Mouse (Mus musculus) left cerebral cortex, adult 2 months (tissue): ENCODE data around the gene Sntb2. TPM values are rescaled to one million over a fixed set of nuclear protein-coding genes. Genes with fewer than 3 reads are reported as not detected.
"Not testable (repeated sequence)": the region's sequence is repeated elsewhere in the genome, so short reads cannot be mapped to it uniquely, and the experiment has no call there.

Source experiments
- DNase-seq, 2 experiments: peaks; one replicate each; pipeline ENCODE4 v3.0.0; 2021 to 2022; ENCODE audit warnings: low spot score in 2 of 2, mixed read lengths in 1 of 2; ENCODE audit errors: extremely low spot score in 1 of 2
- H3K27ac ChIP-seq: fragments of 200-600 bp; 2 replicates; pipeline ENCODE4 v1.8.1; 2022
- H3K4me3 ChIP-seq: fragments of 200-600 bp; 2 replicates; pipeline ENCODE4 v1.8.1; 2022
- CTCF ChIP-seq: fragments of 200-600 bp; IDR thresholded peaks from 2 replicates; pipeline ENCODE4 v1.8.1; 2022; ENCODE audit warnings: antibody characterized with exemption, mild to moderate bottlenecking, moderate library complexity
- intact Hi-C: fragments of 180-260 bp; cut with DNase I; formaldehyde crosslinking; loops from one replicate; pipeline ENCODE4 v1.15.1; 2025
- total RNA-seq, 2 experiments: library from RNA; stranded (reverse); gene quantifications; 2 replicates each; pipeline ENCODE4 v1.2.3; 2021

The Sntb2 gene
- total RNA-seq, 2 experiments from 2014 or later: 20.2 to 26.5 TPM

GRCm38 (mm10) chr8:106975764-106976163, 40.2 kb downstream of the Sntb2 start:
- intact Hi-C loops: no loop called here
- no peak overlapping the region for H3K27ac ChIP-seq
- no peak for TF ChIP-seq CTCF
- H3K4me3 ChIP-seq: no peak overlapping the region
- DNase-seq: no peak

- Histone ChIP-seq H3K27ac (no peak overlapping the region), H3K4me3 (no peak overlapping the region)
- intact Hi-C loops: no loop called here
- no peak for TF ChIP-seq CTCF
- DNase-seq: no peak
Observed at GRCm38 (mm10) chr8:106976436-106976835, 40.9 kb downstream of the Sntb2 start.

GRCm38 (mm10) chr8:106978755-106979251, 43.3 kb downstream of the Sntb2 start:
- intact Hi-C loops: no loop called here
- TF ChIP-seq CTCF: no peak
- H3K27ac ChIP-seq: no peak overlapping the region
- H3K4me3 ChIP-seq: no peak overlapping the region
- DNase-seq: no peak

- intact Hi-C loops: no loop called here
- Histone ChIP-seq H3K27ac (peak overlapping the region; percentile 16; the same call in 1 of the 2 replicates), H3K4me3 (no peak overlapping the region)
- no peak for DNase-seq
- TF ChIP-seq CTCF: no peak
Observed at GRCm38 (mm10) chr8:106985404-106985821, 49.9 kb downstream of the Sntb2 start.

- no peak for TF ChIP-seq CTCF
Observed at GRCm38 (mm10) chr8:106985951-106986350, 50.4 kb downstream of the Sntb2 start.

GRCm38 (mm10) chr8:106987557-106987956, 52.0 kb downstream of the Sntb2 start:
- Histone ChIP-seq H3K27ac (no peak overlapping the region), H3K4me3 (no peak overlapping the region)
- no peak for DNase-seq
- intact Hi-C loops: no loop called here
- TF ChIP-seq CTCF: no peak

More at GRCm38 (mm10) chr8:106985951-106986350, 50.4 kb downstream of the Sntb2 start:
- DNase-seq: no peak
- intact Hi-C loops: no loop called here
- Histone ChIP-seq H3K4me3 (no peak overlapping the region), H3K27ac (no peak overlapping the region; the same call in 1 of the 2 replicates)

- no peak for TF ChIP-seq CTCF
- intact Hi-C loops: no loop called here
Observed at GRCm38 (mm10) chr8:106991393-106991792, 55.8 kb downstream of the Sntb2 start.

GRCm38 (mm10) chr8:106996339-106996738, 60.8 kb downstream of the Sntb2 start:
- TF ChIP-seq CTCF: peak; percentile 36
- intact Hi-C loops, H3K27ac ChIP-seq, DNase-seq, H3K4me3 ChIP-seq: not testable (repeated sequence)

More at GRCm38 (mm10) chr8:106991393-106991792, 55.8 kb downstream of the Sntb2 start:
- Histone ChIP-seq H3K27ac (no peak overlapping the region), H3K4me3 (no peak overlapping the region)
- DNase-seq: no peak

GRCm38 (mm10) chr8:106997416-106997815, 61.9 kb downstream of the Sntb2 start:
- intact Hi-C loops: no loop called here
- Histone ChIP-seq H3K27ac (no peak overlapping the region), H3K4me3 (no peak overlapping the region)
- TF ChIP-seq CTCF: no peak
- DNase-seq: no peak

- Histone ChIP-seq H3K27ac (no peak overlapping the region), H3K4me3 (no peak overlapping the region)
- DNase-seq: no peak
- intact Hi-C loops: no loop called here
- TF ChIP-seq CTCF: no peak
Observed at GRCm38 (mm10) chr8:106999068-106999467, 63.5 kb downstream of the Sntb2 start.

GRCm38 (mm10) chr8:107002532-107002931, 67.0 kb downstream of the Sntb2 start:
- TF ChIP-seq CTCF: peak; percentile 100
- no peak overlapping the region for H3K27ac ChIP-seq
- DNase-seq: peak; percentile 85 to 88
- intact Hi-C loops: loop anchor here (2.0 to 5.0 kb wide), 4 partner anchors 66 to 305 kb away; no protein-coding TSS in a partner anchor
- H3K4me3 ChIP-seq: no peak overlapping the region

GRCm38 (mm10) chr8:107007795-107008194, 72.2 kb downstream of the Sntb2 start:
- no peak overlapping the region for H3K4me3 ChIP-seq
- TF ChIP-seq CTCF: no peak
- intact Hi-C loops: no loop called here
- DNase-seq: peak in 1 of 2 experiments; percentile 23
- peak overlapping the region; percentile 55; the same call in 1 of the 2 replicates for H3K27ac ChIP-seq

- Histone ChIP-seq H3K4me3 (no peak overlapping the region), H3K27ac (no peak overlapping the region)
- TF ChIP-seq CTCF: no peak
- no peak for DNase-seq
- intact Hi-C loops: no loop called here
Observed at GRCm38 (mm10) chr8:107012666-107013065, 77.1 kb downstream of the Sntb2 start.
